Mouse (Mus musculus) stomach, postnatal 0 days (tissue): ENCODE results near the gene Zfp318.

Experiments used
- CTCF ChIP-seq: IDR thresholded peaks from 2 replicates; pipeline ENCODE4 v1.5.1; 2016; ENCODE audit warnings: antibody characterized with exemption, low read depth, mild to moderate bottlenecking, moderate library complexity
- EP300 ChIP-seq: optimal IDR thresholded peaks from 2 replicates; pipeline ENCODE3; 2016; ENCODE audit warnings: antibody characterized with exemption

DNA sequence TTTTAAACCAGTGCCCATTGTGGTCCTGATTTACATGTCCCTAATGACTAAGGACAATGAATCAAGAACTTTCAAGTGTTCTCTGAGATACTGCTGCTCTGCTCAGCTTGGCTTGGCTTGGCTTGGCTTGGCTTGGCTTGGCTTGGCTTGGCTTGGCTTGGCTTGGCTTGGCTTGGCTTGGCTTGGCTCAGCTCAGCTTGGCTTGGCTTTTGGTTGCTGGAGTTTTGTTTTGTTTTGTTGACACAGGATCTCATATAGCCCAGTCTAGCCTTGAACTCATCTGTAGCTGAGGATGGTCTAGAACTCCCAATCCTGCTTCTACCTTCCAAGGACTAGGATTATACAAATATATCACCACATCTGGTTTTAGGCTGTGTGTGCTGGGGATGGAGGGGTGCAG lies 43.0 kb downstream of the Zfp318 start:
- TF ChIP-seq CTCF (no peak), EP300 (no peak)
